Mouse (Mus musculus) cerebellum, adult 2 months (tissue): ENCODE results near the gene Cpne8.

Experiments used
- CTCF ChIP-seq: fragments of 200-500 bp; IDR thresholded peaks from 2 replicates; pipeline ENCODE4 v1.5.1; 2011; ENCODE audit warnings: low read depth, mild to moderate bottlenecking, control low read depth, low read length, moderate library complexity, borderline replicate concordance; ENCODE audit not compliant: insufficient read depth
- POLR2A ChIP-seq: fragments of 200-500 bp; IDR thresholded peaks from 2 replicates; pipeline ENCODE4 v1.6.1; 2011; ENCODE audit warnings: low read length, control low read depth, borderline replicate concordance; ENCODE audit not compliant: insufficient read depth

DNA sequence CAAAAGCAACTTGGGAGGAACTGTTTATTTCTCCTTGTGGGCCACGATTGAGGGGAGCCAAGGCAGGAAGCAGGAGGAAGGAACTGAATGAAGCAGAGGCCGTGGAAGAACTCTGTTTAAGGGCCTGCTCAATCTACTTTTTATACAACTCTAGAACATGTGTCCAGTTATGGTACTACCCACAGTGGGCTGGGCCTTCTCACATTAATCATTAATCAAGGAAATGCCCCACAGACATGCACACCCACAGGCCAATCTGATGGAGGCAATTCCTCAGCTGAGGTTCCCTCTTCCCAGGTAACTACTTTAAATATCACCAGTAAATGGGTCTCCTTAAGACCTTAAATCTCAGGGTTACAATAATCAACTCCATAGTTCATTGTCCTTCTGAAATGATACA lies 21.2 kb downstream of the Cpne8 start:
- TF ChIP-seq CTCF = no peak
- TF ChIP-seq POLR2A = no peak
